Mouse (Mus musculus) forebrain, embryonic 10.5 days (tissue): ENCODE data around the gene Itgal. TPM values are rescaled to one million over a fixed set of nuclear protein-coding genes. Genes with fewer than 3 reads are reported as not detected.
"Not testable (repeated sequence)": the region's sequence is repeated elsewhere in the genome, so short reads cannot be mapped to it uniquely, and the experiment has no call there.

Experiments
- DNase-seq: peaks from one replicate; pipeline ENCODE4 v3.0.0-alpha.2; 2017; ENCODE audit warnings: low spot score; ENCODE audit errors: extremely low spot score
- H3K27ac ChIP-seq: fragments of 300-500 bp; sonication (generic); 2 replicates; pipeline ENCODE4 v1.5.1; 2016; ENCODE audit warnings: mild to moderate bottlenecking
- H3K27me3 ChIP-seq: fragments of 300-500 bp; sonication (generic); 2 replicates; pipeline ENCODE4 v1.6.1; 2016; ENCODE audit warnings: mild to moderate bottlenecking; ENCODE audit not compliant: poor library complexity, severe bottlenecking
- H3K36me3 ChIP-seq: fragments of 300-500 bp; sonication (generic); replicated peaks from 2 replicates; pipeline ENCODE4 v1.6.1; 2016; ENCODE audit warnings: mild to moderate bottlenecking, moderate library complexity
- H3K4me1 ChIP-seq: fragments of 300-500 bp; sonication (generic); 2 replicates; pipeline ENCODE4 v1.6.1; 2016
- H3K4me3 ChIP-seq: fragments of 300-500 bp; sonication (generic); 2 replicates; pipeline ENCODE4 v1.5.1; 2016; ENCODE audit warnings: mild to moderate bottlenecking, moderate library complexity
- H3K9me3 ChIP-seq: fragments of 300-500 bp; sonication (generic); 2 replicates; pipeline ENCODE4 v1.6.1; 2016; ENCODE audit warnings: mild to moderate bottlenecking, moderate library complexity
- WGBS: fragments of 180-500 bp; shearing (Covaris S2); methylation state at CpG from one replicate; pipeline ENCODE4 v1.1.7; 2016; 5-methylcytosine and 5-hydroxymethylcytosine counted together
- polyA plus RNA-seq: library from polyadenylated mRNA; unstranded; fragments of >200 nt; fragmentation: Nextera tagmentation; extraction: Ambion mirVana; gene quantifications from 2 replicates; pipeline ENCODE4 v1.2.1, GENCODE M21; 2016

Itgal gene
- polyA plus RNA-seq = 0.22 and 0.36 TPM in 2 replicates

DNA sequence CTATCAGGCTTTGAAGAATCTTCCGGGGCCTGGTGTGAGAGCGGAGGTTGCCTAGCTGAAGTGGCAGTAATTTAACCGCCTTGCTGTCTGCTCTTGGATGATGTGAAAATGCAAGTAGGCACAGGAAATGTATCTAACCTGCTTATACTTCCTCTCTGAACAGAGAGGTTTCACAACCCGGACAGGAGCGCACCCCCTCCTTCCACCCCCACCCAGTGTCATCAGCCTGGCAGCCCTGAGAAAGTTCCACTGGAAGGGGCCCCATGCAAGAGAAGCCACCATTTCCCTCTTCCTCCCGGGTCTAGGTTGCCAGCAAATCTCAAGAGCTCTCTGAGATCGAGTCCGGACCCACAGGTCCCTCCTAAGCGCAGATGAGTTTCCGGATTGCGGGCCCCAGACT, at the start of gene Itgal:
TSS of gene Itgal (plus strand) at position 163 of the 400 bp plus-strand sequence.
- Histone ChIP-seq H3K9me3 (no peaks in the 10 kb centered on the region), H3K4me3 (no peak within 1 kb of the TSS), H3K27me3 (no peaks in the 10 kb centered on the region), H3K27ac (no peak within 1 kb of the TSS), H3K36me3 (no peaks in the 10 kb centered on the region), H3K4me1 (no peaks in the 10 kb centered on the region)
- 88% methylated on average over 11 of the region's 11 CpGs for WGBS
- no peak for DNase-seq

DNA sequence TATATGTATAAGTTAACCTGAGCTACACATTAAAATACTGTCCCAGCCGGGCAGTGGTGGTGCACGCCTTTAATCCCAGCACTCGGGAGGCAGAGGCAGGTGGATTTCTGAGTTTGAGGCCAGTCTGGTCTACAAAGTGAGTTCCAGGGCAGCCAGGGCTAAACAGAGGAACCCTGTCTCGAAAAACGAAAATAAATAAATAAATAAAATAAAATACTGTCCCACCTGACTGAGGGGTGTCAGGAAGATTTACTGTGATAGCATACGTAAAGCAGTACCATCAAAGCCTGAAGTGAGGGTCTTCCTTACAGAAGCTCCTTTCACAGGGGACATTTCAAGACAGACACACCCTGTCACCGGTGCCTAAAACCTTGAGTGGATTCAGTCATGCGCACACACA, 45.5 kb upstream of the Itgal start:
- H3K27ac ChIP-seq, H3K27me3 ChIP-seq, DNase-seq, H3K4me3 ChIP-seq, H3K9me3 ChIP-seq: not testable (repeated sequence)
- Histone ChIP-seq H3K4me1 (peaks cover 37% of the 10 kb centered on the region), H3K36me3 (peaks cover 65% of the 10 kb centered on the region)
- WGBS = 93% methylated on average over 8 of the region's 8 CpGs

DNA sequence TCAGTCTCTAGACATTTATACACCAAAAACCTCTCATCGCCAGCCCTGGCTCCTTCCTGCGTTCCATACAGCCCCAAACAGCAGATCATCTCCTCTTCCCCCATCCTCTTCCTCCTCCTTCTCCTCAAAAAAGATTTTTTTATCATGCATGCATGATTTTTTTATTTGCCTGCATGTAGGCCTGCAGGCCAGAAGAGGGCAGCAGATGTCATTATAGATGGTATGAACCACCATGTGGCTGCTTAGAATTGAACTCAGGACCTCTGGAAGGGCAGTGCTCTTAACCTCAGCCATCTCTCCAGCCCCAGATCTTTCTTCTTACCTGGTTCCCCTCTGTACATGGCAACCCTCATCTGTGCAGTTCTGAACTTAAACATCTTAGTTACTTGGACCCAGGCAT, 43.6 kb upstream of the Itgal start:
- peaks cover 22% of the 10 kb centered on the region for H3K4me1 ChIP-seq
- no peak for DNase-seq
- H3K9me3 ChIP-seq = no peaks in the 10 kb centered on the region
- H3K4me3 ChIP-seq = no peak overlapping the region
- 89% methylated on average over 2 of the region's 2 CpGs for WGBS
- no peaks in the 10 kb centered on the region for H3K27me3 ChIP-seq
- H3K36me3 ChIP-seq = peaks cover 65% of the 10 kb centered on the region
- H3K27ac ChIP-seq = no peak overlapping the region

DNA sequence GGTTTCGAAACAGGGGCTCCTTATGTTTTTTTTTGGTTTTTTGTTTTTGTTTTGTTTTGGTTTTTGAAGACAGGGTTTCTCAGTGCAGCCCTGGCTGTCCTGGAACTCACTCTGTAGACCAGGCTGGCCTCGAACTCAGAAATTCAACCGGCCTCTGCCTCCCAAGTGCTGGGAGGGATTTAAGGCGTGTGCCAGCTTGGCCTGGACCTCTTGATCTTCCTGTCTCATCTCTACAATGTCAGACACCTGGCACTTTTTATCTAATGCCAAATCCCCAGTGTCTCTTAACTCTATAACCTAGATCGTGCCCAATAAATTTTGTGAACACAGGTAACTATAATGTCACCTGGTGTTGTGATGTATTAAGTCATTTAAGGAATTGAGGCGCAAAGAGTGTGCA, 42.7 kb upstream of the Itgal start:
- H3K27me3 ChIP-seq = no peaks in the 10 kb centered on the region
- 79% methylated on average over 6 of the region's 6 CpGs for WGBS
- peak overlapping the region; percentile 92 for H3K27ac ChIP-seq
- H3K4me3 ChIP-seq = peak overlapping the region; percentile 59
- no peaks in the 10 kb centered on the region for H3K9me3 ChIP-seq
- H3K36me3 ChIP-seq = peaks cover 65% of the 10 kb centered on the region
- peaks cover 22% of the 10 kb centered on the region for H3K4me1 ChIP-seq
- no peak for DNase-seq

DNA sequence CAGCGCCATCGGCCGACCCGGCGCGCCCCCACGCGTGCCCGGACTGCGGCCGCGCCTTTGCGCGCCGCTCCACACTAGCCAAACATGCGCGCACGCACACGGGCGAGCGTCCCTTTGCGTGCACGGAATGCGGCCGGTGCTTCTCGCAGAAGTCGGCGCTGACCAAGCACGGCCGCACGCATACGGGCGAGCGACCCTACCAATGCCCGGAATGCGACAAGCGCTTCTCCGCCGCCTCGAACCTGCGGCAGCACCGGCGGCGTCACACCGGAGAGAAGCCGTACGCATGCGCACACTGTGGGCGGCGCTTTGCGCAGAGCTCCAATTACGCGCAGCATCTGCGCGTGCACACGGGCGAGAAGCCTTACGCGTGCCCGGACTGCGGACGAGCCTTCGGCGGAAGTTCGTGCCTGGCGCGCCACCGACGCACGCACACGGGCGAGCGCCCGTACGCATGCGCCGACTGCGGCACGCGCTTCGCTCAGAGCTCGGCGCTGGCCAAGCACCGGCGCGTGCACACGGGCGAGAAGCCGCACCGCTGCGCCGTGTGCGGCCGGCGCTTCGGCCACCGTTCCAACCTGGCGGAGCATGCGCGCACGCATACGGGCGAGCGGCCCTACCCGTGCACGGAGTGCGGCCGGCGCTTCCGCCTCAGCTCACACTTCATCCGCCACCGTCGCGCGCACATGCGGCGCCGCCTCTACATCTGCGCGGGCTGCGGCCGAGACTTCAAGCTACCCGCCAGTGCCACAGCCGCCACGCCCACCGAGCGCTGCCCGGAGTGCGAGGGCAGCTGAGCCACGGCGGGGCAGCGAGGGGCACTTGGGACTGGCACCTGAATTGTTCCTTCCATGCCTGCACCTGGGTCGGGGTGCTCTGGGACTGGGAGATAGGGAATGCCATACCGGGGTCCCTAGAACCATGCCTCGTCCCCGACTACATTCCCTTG, 42.0 kb upstream of the Itgal start:
- Histone ChIP-seq H3K9me3 (no peaks in the 10 kb centered on the region), H3K27ac (peak overlapping the region; percentile 92), H3K36me3 (peaks cover 65% of the 10 kb centered on the region), H3K27me3 (no peaks in the 10 kb centered on the region), H3K4me3 (peak overlapping the region; percentile 59), H3K4me1 (peaks cover 28% of the 10 kb centered on the region)
- WGBS = under 1% methylated on average over 136 of the region's 136 CpGs
- peak; percentile 90 for DNase-seq

DNA sequence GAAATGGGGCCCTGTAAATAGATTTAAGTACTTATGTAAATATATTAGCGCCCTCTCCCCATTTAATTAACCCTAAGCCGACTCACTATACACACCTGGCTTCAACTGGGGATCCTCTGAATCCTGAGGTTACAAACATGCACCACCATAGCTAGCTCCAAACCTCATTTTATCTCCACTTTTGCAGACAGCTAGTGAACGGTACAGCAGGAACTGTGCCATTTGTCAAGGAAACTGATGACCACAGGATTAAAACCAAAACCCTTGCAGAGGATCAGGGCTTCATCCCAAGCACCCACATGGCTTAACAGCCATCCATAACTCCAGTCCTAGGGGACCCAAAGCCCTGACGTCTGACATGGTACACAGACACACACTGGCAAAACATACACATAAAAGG, 41.1 kb upstream of the Itgal start:
- no peak for DNase-seq
- H3K27ac ChIP-seq = peak overlapping the region; percentile 92
- WGBS = 38% methylated on average over 4 of the region's 4 CpGs
- no peaks in the 10 kb centered on the region for H3K27me3 ChIP-seq
- peak overlapping the region; percentile 59 for H3K4me3 ChIP-seq
- no peaks in the 10 kb centered on the region for H3K9me3 ChIP-seq
- peaks cover 58% of the 10 kb centered on the region for H3K36me3 ChIP-seq
- H3K4me1 ChIP-seq = peaks cover 37% of the 10 kb centered on the region

DNA sequence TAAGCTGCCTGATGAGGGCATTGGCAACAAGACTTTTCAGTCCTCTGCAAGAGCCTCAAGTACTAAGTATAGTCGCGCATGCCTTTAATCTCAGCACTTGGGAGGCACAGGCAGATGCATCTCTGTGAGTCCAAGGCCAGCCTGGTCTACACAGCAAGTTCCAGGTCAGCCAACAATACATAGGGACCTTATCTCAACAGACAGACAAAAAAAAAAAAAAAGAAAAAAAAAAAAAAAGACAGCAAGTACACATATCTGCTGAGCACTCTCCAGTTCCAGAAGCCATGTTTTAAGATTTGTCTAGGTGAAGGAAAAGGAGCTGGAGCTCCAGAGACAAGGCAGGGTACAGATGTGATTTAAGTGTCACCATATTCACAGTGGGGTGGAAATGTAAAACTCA, 40.1 kb upstream of the Itgal start:
- Histone ChIP-seq H3K4me3 (no peak overlapping the region), H3K27me3 (no peaks in the 10 kb centered on the region), H3K27ac (no peak overlapping the region), H3K9me3 (no peaks in the 10 kb centered on the region), H3K36me3 (peaks cover 52% of the 10 kb centered on the region), H3K4me1 (peaks cover 41% of the 10 kb centered on the region)
- DNase-seq = no peak
- 97% methylated on average over 2 of the region's 2 CpGs for WGBS

DNA sequence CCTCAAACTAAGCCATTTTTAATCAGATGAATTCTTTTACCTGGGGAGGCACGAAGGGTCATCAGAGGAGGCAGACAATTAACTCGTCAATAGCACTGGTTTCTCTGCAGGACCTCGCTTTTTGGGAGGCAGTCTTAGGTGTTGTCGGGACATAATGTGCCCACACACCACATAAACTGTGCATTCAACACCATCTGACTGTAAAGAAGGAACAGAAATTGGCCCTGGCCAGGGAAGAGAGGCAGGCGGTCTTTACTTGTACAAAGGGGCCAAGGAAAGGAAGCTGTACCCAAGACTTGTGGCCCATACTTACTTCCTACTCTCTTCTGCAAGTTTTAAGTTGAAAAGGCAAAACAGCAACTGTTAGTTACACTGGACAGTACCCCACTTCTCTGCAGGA, 39.5 kb upstream of the Itgal start:
- Histone ChIP-seq H3K4me3 (no peak overlapping the region), H3K4me1 (peaks cover 46% of the 10 kb centered on the region), H3K9me3 (no peaks in the 10 kb centered on the region), H3K27ac (no peak overlapping the region), H3K27me3 (no peaks in the 10 kb centered on the region), H3K36me3 (peaks cover 47% of the 10 kb centered on the region)
- no peak for DNase-seq
- 91% methylated on average over 5 of the region's 5 CpGs for WGBS

DNA sequence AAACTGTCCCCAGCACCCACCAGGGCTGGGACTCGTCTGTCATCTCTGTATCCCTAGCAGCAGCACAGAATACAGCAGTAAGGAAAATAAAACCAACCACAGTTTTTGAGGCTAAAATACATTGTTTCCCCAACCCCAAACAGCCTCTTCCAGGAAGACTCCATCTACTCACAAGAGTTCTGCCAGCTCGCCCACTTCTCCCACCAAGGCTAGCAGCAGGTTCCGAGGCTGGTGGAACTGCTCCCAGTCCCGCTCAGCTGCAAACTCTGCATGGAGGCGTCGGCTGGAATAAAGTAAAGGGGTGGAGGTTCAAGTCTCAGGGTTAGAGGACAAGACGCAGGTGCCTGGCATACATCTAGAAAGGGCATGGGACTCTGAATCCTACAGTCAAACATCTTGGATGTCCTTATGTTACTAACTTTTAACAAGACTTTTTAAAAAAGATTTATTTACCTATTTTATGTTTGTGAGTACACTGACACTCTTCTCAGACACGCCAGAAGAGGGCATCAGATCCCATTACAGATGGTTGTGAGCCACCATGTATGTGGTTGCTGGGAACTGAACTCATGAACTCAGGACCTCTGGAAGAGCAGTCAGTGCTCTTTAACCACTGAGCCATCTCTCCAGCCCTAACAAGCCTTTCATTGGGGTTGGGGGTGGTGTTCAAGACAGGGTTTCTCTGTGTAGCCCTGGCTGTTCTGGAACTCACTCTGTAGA, 36.7 kb upstream of the Itgal start:
- Histone ChIP-seq H3K27ac (peak overlapping the region; percentile 89; the same call in 1 of the 2 replicates), H3K9me3 (no peaks in the 10 kb centered on the region), H3K27me3 (no peaks in the 10 kb centered on the region), H3K36me3 (peaks cover 39% of the 10 kb centered on the region), H3K4me3 (peak overlapping the region; percentile 79), H3K4me1 (peaks cover 37% of the 10 kb centered on the region)
- 76% methylated on average over 8 of the region's 8 CpGs for WGBS
- DNase-seq = no peak

DNA sequence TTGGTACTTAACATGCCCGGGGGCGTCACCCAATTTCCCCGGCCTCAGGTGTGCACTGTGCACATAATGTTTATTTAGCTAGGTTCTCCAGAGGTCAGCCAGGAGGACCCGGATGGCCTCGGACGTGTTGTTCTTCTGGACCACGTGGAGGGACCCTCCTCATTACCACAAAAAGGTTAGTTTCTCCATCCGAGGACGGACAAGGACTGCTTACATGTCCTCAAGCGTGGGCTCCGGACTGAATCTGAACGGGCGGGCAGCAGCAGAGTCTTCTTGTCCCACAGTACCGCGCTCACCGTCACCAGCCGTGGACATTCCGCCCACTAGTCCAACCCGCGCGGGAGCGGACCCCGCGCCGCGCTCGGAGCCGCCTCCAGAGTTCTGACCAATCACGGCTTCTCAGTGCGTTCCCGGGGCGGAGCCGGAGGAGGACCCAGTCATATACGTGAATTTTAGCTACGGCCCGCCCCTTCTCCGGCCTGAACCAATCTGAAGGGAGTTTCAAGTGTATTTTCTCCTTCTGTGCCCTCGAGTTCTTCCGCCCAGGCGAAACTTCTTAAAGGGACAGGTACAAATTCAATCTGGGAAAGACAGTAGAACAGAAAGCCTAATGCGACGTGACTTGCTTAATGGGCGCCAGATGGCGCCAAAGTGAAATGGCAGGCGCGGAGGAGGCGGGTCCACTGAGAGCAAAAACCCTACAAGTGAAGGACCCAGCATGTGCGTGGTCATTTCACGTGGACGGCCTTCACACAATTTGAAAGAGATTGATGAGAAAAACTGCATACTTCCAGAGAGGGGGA, 35.5 kb upstream of the Itgal start, which contains the start of gene Dctpp1:
TSS of gene Dctpp1 (minus strand) at position 401 of the 803 bp plus-strand sequence.
- H3K36me3 ChIP-seq = peaks cover 38% of the 10 kb centered on the region
- under 1% methylated on average over 50 of the region's 50 CpGs for WGBS
- no peaks in the 10 kb centered on the region for H3K27me3 ChIP-seq
- peak within 1 kb of the TSS; percentile 89 for H3K27ac ChIP-seq
- peak; percentile 99 for DNase-seq
- H3K4me3 ChIP-seq = peak within 1 kb of the TSS; percentile 79
- peaks cover 25% of the 10 kb centered on the region for H3K4me1 ChIP-seq
- H3K9me3 ChIP-seq = no peaks in the 10 kb centered on the region

DNA sequence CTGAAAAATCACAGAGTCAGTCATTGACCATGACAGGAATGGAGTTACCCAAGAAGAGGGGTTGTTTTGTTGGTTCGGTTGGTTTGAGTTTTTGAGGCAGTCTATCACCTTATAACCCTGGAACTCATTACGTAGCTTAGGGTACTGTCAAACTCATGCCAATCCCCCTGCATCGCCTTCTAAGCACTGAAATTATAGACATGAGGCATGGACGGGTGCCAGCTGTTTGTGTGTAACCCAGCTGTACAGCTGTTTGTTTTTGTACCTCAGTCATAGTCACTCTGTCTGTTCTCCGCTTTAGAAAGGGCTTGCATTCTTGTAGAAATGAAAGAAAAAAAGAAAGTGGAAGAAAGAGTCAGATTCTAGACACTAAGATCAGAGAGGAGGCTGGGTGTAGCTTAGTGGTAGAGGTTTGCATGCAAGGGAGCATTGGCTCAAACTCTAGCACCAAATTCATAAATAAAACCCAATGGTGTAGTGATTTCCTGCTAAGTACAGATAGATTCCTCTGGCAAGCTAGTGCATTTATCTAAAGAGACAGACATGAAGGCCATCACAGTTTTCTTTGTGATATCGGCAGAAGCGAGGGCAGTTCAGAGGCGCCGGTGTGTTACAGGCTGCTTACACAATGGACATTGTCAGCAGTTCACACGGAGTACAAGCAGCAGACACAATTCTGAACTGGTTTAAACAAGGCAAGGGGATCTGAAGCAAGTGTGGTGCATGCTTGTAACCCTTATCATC, 33.7 kb upstream of the Itgal start:
- no peak overlapping the region for H3K27ac ChIP-seq
- H3K27me3 ChIP-seq = no peaks in the 10 kb centered on the region
- H3K4me3 ChIP-seq = no peak overlapping the region
- H3K4me1 ChIP-seq = peaks cover 24% of the 10 kb centered on the region
- WGBS = 86% methylated on average over 10 of the region's 10 CpGs
- DNase-seq = no peak
- peaks cover 19% of the 10 kb centered on the region for H3K36me3 ChIP-seq
- H3K9me3 ChIP-seq = no peaks in the 10 kb centered on the region

DNA sequence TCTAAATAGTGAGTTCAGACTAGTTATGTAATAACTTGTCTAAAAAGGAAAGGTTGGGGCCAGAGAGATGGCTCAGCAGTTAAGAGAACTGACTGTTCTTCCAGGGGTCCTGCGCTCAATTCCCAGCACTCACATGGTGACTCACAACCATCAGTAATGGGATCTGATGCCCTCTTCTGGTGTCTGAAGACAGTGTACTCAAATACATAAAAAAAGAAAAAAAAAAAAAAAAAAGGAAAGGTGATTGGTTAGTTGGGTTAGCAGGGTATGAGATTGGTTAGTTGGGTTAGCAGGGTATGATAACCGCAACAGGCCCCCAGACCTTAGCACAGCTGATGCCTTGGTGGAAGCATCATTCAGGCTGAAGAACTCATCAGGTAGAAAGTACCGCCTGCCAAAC, 32.5 kb upstream of the Itgal start:
- H3K36me3 ChIP-seq = peaks cover 11% of the 10 kb centered on the region
- no peak overlapping the region for H3K27ac ChIP-seq
- H3K27me3 ChIP-seq = no peaks in the 10 kb centered on the region
- no peak overlapping the region for H3K4me3 ChIP-seq
- DNase-seq = no peak
- H3K4me1 ChIP-seq = peaks cover 24% of the 10 kb centered on the region
- 91% methylated on average over 3 of the region's 3 CpGs for WGBS
- 0 out of 2 replicates have a peak, but pooled peaks cover 3% of the 10 kb centered on the region for H3K9me3 ChIP-seq
